Mouse (Mus musculus): ENCODE results near the gene 4930544D05Rik.

- TF ChIP-seq CTCF (IDR thresholded peaks at IDR 0.05; ENCODE audit: borderline replicate concordance, insufficient read depth, low read depth, low read length) (no peak), POLR2A (IDR thresholded peaks at IDR 0.05; ENCODE audit: borderline replicate concordance, insufficient read depth, low read length) (no peak)
Observed at GRCm38 (mm10) chr11:70663101-70663500, 47.5 kb downstream of the 4930544D05Rik start.
